In the genomic region with DNA sequence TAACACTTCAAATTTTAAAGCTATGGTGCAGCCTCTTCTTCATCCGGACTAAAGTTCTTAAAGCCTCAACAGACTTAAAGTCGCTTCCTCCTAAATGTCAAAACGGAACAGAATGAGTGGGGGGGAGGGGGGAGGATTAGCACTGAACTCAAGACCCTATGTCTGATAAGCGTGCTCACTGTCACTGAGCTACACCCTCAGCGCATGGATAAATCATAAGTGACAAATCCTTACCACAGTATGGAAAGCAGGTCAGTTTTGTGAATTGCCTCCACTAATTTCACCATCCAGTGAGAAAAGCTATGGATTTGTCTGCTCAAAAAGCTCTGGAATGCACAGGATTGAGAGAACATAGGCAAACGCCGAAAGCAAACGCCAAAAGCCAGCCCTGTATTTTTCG, we compare ENCODE assay signal across 23 mouse cellular contexts.
"Had no signal": no experiment of that assay in that cellular context is flagged by ENCODE, and none has a peak within 500 bp of the region (broad histone marks: within the 10 kb centered on the region; RNA-seq: fewer than 3 reads in every experiment).

No protein-coding gene starts in this region.

- H3K4me1 ChIP-seq: liver, embryonic 12.5 days; liver, embryonic 15.5 days; lung, embryonic 15.5 days; neural tube, embryonic 12.5 days; neural tube, embryonic 15.5 days had no signal

- H3K9ac ChIP-seq: limb, embryonic 13.5 days; liver, embryonic 12.5 days; liver, embryonic 15.5 days; lung, embryonic 15.5 days; neural tube, embryonic 12.5 days; neural tube, embryonic 15.5 days had no signal

- H3K36me3 ChIP-seq: limb, embryonic 10.5 days; limb, embryonic 13.5 days; liver, embryonic 12.5 days; liver, embryonic 15.5 days; lung, embryonic 15.5 days; neural tube, embryonic 12.5 days; neural tube, embryonic 15.5 days had no signal

- H3K9me3 ChIP-seq: limb, embryonic 10.5 days; limb, embryonic 13.5 days; liver, embryonic 12.5 days; liver, embryonic 15.5 days; lung, embryonic 15.5 days; megakaryocyte, embryonic 14.5 days; neural tube, embryonic 12.5 days; neural tube, embryonic 15.5 days had no signal

- H3K27ac ChIP-seq: kidney, postnatal 0 days; limb, embryonic 10.5 days; limb, embryonic 13.5 days; liver, embryonic 12.5 days; liver, embryonic 15.5 days; lung, embryonic 15.5 days; neural tube, embryonic 12.5 days; neural tube, embryonic 15.5 days; stomach, postnatal 0 days had no signal

- H3K4me3 ChIP-seq: limb, embryonic 10.5 days; limb, embryonic 13.5 days; liver, embryonic 12.5 days; liver, embryonic 15.5 days; lung, embryonic 15.5 days; megakaryocyte, embryonic 14.5 days; neural tube, embryonic 12.5 days; neural tube, embryonic 15.5 days had no signal

- ATAC-seq: inflammation-experienced regulatory T-cells, adult 6 months; intestine, embryonic 16.5 days; liver, embryonic 12.5 days had no signal

- DNase-seq: kidney, adult 18-20 months; kidney, adult 9 months; kidney, postnatal 25 days; liver; lung, adult 18-20 months; lung, postnatal 10 days; lung, postnatal 36 days; right cerebral cortex, postnatal 14 days; right cerebral cortex, postnatal 4 days; thymus, adult 2 months; thymus, postnatal 14 days had no signal

- H3K4me2 ChIP-seq: limb, embryonic 13.5 days; liver, embryonic 12.5 days; liver, embryonic 15.5 days; lung, embryonic 15.5 days; neural tube, embryonic 12.5 days; neural tube, embryonic 15.5 days had no signal

- H3K27me3 ChIP-seq: limb, embryonic 13.5 days; liver, embryonic 15.5 days; lung, embryonic 15.5 days; neural tube, embryonic 12.5 days; neural tube, embryonic 15.5 days had no signal
